Mouse (Mus musculus): ENCODE results near the gene Itga10.
"Not testable (repeated sequence)": the region's sequence is repeated elsewhere in the genome, so short reads cannot be mapped to it uniquely, and the experiment has no call there.

Gene Itga10

DNA sequence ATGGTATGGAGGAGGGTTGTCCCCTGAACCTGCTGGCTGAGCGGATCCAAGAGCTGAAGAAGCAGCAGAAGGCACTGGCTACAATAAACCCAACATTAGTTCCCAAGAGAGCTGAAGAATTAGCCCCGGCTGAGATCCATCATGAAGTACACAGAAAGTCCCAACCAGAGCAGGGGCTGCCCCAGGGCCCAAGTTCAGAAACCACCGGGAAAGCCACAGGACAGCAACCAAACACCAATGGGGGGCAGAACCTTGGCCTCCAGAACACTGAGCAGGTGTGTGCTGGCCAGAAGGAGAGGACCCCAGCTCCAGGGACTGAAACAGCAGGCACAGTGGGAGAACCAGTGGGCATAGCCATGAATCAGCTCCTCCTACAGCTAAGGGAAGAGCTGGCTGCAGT is 38.1 kb downstream of the Itga10 start:
- no peak for DNase-seq

DNA sequence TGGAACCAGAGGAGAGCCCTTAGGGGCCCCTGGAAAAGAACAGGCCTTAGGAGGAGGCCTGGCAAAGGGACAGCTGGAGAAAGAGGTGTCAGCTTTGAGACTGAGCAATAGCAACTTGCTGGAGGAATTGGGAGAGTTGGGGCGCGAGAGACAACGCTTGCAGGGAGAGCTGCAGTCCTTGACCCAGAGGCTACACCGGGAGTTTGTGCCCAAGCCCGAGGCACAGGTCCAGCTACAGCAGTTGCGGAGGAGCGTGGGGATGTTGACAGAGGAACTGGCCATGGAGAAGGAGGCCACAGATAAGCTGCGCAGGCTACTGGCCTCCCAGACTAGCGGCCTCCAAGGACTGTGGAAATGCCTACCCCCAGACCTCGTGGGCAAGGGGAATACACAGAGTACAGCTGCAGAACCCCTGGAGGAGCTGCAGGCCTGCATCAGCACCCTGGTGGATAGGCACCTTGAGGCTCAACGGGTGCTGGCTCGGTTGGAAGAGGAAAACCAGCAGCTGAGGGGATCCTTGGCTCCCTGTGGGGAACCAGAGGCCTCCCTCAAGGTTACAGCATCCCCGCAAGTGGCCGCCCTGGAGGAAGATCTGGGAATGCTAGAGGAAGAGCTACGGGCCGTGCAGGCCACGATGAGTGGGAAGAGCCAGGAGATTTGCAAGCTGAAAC is 38.9 kb downstream of the Itga10 start:
- DNase-seq: no peak

DNA sequence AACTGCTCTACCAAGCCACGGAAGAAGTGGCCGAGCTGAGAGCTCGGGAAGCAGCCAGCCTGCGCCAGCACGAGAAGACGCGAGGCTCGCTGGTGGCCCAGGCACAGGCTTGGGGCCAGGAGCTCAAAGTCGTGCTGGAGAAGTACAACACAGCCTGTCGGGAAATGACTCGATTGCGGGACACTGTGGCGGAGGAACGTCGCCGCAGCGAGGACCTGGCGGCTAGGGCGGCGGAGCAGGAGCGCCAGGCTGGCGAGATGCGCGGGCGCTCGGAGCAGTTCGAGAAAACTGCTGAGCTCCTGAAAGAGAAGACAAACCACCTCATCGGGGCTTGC is 39.4 kb downstream of the Itga10 start:
- DNase-seq: no peak

DNA sequence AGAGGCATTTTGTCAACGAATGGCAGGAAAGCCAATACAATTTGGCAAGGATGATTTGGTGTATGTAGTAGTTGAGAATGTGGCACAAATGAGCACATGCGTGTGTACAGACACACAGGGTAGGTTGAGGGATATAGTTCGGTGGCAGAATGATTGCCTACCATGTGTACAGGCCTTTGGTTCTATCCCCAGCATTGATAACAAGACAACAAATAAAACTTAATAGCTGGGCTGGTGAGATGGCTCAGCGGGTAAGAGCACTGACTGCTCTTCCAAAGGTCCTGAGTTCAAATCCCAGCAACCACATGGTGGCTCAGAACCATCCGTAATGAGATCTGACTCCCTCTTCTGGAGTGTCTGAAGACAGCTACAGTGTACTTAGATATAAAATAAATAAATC is 40.7 kb downstream of the Itga10 start:
- DNase-seq: not testable (repeated sequence)

DNA sequence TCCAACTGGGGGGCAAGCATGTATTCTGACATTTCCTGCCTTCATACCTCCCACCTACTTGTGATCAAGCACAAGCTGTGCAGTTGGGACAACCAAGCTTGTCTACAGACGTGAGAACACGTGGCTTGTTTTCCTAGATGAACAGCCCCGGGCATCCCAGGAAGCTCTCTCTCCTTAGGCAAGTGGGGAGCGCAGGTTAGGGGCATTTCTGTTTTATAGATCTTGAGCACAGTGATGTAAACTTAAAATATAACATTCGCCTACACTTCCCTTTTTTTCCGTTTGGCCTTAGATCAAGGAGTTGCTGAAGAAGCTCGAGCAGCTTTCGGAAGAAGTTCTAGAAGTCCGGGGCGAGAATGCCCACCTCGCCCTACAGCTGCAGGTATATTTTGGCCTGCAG is 43.5 kb downstream of the Itga10 start:
- DNase-seq: no peak

DNA sequence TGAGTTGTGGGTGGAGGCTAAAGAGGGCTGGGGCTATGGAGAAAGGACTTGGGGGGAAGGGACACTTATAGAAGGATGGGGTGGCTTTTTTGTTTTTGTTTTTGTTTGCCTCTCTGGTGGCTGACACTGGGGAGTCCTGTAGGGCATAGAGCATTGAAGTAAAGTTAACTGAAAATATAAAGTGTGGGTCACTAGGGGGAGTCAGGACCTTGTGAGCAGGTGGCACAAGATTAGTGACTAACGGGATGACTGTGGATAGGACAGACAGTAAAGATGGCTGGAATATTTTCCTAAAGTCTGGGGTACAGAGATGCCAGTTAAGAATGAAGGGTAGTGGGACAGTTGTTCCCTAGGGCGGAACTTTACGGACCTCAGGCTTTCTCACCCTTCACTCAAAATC is 44.9 kb downstream of the Itga10 start:
- DNase-seq: no peak

DNA sequence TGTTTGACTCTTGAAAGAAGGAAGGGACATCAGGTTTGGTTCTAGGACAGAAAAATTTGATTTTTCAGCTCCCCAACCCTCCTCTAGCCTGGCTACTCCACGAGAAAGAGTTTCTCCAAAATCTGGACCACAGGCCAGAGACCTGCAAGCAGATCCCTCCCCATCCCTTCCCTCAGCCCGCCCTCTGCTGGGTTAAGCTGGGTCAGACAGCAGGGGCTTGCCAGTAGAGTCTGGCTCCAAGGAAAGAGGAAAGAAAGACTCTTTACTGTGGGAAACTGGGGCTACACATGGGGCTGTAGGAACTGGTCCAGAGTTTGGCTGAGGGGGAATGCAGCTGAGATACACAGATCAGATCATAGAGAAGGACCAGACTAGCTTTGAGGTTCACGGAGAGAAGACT is 47.1 kb downstream of the Itga10 start:
- peak; percentile 35 for DNase-seq

DNA sequence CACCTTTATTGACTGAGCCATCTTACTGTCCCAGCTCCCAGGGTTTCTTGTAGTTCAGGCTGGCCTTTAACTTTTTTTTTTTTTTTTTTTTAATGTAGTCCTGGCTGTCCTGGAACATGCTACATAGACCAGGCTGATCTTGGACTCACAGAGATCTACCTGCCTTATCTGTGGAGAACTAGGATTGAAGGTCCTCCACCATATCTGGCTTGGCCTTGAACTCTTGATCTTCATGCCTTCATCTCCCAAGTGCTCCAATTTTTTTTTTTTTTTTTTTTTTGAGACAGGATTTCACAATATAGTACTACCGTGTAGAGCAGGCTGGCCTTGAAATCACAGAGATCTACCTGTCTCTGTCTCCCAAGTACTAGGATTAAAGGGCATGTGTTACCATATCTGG is 48.2 kb downstream of the Itga10 start:
- no peak for DNase-seq

DNA sequence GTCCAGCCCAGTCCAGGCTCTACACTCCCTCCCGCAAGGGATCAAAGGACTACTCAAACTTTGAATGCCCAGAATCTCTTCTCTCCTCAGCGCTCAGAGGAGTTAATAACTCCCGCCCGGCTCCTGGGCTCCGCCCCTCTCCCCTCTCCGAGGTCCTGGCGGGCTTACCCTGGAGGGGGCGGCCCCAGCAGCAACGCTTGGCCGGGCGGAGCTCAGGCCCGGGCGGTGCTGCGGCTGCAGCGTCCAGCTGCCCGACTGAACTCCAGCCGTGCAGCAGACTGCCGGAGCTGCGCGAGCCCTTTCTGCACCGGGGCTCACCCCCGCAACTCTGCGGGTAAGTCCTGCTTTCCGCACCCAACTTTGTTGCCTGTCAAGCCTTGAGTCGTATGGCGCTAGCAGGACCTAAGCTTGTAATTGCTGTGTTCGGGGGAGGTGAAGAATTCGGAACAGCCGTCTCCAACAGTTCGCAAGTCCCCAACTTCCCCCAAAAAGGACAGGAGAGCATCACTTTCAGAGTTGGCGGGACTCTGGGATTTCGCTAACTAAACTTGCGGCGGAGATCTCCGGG is 50.9 kb downstream of the Itga10 start, which contains the start of gene Pias3:
Gene Pias3 (plus strand): TSS at position 187 of the 568 bp plus-strand sequence.
- DNase-seq: peak; percentile 69

DNA sequence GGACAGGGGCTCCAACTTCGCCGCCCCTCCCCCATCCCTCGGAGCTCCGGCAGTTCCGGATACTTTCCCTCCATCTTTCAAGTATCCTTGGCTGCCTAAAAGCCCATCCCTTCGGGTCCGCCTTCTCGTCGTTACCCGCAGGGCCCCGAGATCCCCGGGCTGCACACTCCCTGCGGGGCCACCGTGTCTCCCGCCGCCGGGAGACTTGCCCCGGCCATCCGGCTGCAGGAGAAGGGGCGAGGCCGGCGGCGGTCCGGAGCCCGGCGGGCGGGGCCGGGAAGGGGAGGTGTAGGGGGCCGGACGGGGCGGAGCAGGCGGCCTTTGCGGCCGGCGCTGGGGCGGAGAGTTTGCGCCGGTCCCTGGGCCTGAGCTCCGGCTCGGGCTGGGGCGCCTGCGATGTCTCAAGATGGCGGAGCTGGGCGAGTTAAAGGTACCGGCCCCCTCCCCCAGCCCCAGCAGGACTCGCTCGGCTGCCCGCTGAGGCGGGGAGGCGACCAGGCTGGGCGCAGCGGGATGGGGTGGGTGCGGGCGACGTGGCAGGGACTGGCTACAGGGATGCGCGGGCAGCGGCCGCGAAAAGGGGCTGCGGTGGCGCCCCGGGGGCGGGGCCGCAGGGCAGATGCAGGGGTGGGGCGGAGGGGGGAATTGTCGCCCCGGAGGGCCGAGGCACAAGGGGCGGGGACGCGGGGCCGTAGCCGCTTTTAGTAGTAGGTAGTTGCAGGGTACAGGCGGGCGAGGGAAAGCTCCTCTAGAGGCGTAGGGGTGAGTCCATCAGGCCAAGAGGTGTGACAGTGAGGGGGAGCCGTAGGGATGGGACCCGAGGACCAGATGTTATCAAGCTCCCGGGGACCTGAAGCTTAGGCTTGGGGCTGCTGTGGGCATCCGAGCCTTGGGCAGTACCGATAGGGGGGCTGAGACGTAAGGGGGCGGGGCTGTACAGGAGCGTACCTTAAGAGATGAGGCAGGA is 51.7 kb downstream of the Itga10 start:
- peak; percentile 80 for DNase-seq

DNA sequence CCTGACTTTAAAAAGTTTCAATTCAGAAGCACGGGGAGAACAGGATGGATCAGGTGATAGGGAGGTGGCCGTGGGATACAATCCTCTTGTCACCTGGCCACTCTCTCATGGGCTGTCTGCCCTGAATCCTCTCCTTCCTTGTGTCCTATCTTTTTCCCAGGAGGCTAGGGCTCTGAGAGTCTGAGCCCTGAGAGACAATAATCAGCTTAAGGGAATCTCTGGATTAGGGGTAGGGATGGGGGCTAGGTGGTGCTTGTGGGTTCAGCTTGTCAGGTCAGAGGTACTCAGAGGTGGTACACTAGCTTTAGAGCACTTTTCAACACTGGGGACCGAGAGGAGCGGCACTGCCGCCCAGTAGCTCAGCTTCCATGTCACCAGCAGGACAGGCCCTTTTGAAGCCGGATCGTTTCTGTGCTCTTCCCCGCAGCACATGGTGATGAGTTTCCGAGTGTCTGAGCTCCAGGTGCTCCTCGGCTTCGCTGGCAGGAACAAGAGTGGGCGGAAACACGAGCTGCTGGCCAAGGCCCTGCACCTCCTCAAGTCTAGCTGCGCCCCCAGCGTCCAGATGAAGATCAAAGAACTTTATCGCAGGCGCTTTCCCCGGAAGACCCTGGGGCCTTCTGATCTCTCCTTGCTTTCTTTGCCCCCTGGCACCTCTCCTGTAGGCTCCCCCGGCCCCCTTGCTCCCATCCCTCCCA is 53.8 kb downstream of the Itga10 start:
- no peak for DNase-seq

DNA sequence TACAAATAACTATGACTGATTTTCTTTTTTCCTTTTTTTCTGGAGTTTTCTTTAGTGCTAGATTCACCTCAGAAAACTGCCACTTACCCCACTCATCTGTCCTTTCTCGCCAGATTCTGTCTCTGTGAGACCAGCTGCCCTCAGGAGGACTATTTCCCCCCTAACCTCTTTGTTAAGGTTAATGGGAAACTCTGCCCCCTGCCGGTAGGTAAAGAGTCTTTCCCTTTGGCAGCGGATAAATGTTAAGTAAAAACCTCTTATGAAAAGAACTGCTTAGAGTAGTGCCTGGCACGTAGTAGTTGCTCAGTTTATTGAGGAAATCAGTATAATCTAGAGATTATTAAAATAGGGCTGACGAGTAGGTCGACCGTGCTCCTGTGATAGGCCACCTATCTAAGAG is 55.0 kb downstream of the Itga10 start:
- peak; percentile 74 for DNase-seq

DNA sequence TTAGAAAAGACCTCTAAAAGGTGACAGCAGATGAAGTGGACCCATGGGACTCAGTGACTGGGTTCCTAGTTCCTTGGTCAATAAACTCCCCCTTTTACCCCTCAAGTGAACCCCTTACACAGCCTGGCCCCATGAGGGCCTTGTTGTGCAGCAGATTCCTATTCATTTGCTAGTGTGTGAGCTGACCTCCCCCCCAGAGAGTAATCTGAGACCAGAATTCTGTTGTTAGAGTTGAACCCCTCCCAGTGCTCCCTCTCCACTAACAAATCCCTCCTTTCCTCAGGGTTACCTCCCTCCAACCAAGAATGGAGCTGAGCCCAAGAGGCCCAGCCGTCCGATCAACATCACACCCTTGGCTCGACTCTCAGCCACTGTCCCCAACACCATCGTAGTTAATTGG is 55.6 kb downstream of the Itga10 start:
- no peak for DNase-seq

DNA sequence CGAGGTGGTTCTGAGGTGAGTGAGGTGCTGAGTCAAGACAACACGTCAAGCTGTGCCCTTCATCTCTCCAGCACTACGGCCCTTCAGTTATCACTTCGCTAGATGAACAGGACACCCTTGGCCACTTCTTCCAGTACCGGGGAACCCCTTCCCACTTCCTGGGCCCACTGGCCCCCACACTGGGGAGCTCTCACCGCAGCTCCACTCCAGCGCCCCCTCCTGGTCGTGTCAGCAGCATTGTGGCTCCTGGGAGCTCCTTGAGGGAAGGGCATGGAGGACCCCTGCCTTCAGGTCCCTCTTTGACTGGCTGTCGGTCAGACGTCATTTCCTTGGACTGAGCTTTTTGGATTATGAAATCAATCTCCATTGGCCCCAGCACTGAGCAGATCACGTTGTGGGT is 59.4 kb downstream of the Itga10 start:
- peak; percentile 81 for DNase-seq

DNA sequence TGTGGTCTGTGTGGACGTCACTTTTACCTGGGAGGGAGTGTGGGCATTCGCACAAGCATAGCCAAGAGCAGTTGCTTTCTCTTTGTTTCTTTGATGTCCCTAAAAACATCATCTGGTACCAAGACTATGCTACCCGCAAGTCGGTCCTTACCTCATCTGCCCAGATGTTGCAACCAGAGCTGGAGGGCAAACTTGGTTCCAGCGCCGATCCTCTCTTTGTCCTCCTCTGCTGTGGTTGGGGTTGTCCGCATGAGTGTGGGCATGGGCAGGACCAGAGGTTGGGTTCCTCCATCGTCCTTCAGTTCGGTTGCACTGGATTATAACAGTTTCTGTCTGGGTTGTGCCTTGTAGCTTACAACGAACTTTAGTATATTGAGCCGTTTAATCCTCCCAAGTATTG is 60.8 kb downstream of the Itga10 start:
- no peak for DNase-seq

DNA sequence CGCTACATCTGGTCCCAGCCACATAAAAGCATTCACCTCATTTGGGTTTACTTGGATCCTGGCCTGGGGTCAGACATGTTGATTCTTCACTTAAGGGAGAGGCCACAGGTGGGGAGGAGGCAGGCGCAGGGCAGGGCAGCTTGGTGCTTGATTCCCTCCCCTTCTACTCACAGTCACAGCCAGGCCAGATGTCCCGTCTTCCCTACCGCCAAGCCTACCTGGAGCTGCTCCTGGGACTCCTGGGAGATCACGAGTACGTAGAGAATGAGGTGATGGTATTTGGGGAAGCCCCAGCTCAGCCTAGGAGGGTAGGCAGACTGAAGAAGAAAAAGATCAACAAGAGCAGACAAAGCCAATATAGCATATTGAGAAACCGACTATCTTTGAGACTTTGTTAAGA is 61.6 kb downstream of the Itga10 start:
- DNase-seq: no peak

DNA sequence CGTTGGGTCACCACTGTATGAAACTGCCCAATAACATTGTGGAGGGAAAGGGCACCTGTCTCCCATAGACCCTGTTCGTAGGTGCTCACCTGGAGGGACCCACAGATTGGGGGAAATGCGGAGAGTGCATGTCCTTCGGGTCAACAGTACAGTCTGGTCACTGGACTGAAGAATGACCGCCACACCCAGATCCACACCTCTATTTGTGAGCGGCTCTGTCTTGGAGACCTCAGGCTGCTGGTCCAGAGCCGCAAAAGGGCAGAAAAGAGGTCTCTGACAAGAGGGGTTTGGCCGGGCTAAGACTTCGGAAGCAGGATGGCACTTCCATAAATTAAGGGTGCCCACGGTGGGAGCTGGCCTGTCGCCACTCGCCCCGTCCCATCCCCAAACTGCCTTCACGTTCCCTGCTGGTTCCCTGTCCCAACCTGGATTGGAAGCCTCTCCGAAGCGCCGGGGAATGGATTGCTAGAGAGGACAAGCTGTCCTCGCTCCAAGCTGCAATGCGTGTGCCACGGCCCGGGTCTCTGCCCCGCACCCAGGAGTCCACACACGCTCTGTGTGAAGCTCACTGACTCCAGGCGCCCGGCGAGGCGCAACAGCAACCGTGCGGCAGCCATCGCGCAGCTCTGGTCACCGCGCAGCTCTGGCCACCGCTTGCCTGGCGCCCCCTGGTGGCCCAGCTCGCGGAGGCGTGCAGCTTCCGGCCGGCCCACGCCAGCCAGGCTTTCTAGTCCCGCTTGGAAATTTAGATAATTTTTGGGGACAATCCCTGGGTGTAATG is 62.7 kb downstream of the Itga10 start, which contains the start of gene Nudt17:
Gene Nudt17 (minus strand): TSS at position 660 of the 781 bp plus-strand sequence.
- peak; percentile 86 for DNase-seq

DNA sequence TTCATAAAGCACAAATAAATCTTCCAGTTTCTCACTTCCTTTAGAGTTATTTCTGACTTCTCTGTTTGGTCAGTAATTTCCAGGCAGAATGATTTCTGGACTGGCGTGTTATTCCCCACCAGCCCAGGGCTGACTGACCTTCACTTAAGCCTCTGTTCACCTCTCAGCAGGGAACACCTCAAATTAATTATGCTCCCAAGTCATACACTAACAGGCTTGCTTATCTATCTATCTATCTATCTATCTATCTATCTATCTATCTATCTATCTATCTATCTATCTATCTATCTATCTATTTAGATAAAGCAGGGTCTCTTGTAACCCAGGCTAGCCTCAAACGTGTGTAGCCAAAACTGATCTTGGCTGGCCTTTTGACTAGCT is 63.3 kb downstream of the Itga10 start:
- DNase-seq: no peak
